Mouse (Mus musculus): Measurements from ENCODE around the gene Fzd7.
"Not testable (repeated sequence)": the region's sequence is repeated elsewhere in the genome, so short reads cannot be mapped to it uniquely, and the experiment has no call there.

Gene Fzd7

GRCm38 (mm10) chr1:59482331-59482695 lies at the start of gene Fzd7:
Gene Fzd7, plus strand, starts transcription at chr1:59482424.
- DNase-seq, result no peak

GRCm38 (mm10) chr1:59433296-59433695 lies 48.9 kb upstream of the Fzd7 start:
- DNase-seq, result no peak

- peak; percentile 42 to 75 for DNase-seq
Measured at GRCm38 (mm10) chr1:59434071-59434470, 48.2 kb upstream of the Fzd7 start.

GRCm38 (mm10) chr1:59435270-59435669 lies 47.0 kb upstream of the Fzd7 start:
- no peak for DNase-seq

- DNase-seq, result no peak
Measured at GRCm38 (mm10) chr1:59436321-59436720, 45.9 kb upstream of the Fzd7 start.

DNA sequence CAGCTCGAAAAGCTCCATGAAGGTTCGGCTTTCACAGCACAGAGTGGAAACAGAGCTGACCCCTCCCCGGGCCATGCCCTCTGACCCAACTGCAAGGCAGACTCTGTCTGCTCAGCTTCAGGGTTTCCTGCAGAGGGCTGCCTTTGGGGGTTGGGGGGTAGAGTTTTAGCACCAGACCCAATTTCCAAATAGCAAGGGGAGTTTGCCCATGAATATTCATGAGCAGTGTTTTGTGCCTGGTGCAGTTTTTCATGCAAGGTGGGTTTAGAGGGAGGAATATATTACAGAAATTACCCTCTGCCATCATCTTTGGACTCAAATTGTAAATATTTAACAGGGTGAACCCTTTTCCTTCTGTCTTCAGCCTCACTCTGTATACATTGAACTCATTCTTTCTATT lies 44.3 kb upstream of the Fzd7 start:
- DNase-seq, result no peak

DNA sequence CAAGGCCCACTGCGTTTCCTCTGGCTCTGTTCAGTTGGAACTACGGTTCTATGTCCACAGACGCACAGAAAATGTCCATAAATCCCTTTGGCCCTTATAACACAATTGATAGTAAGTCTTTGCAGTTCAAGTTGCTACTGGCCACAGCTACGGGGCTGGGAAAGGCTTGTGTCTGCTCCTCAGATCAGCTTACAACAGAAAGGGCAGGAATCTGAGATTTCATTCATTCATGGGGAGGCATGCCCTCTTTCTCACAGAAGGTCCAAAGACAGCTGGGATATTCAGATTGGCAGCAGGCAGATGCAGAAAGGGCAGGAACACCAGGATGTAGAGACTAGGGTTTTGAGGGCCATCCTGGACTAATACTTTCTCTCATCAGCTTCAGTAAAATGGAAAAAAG lies 43.9 kb upstream of the Fzd7 start:
- DNase-seq, result no peak

DNA sequence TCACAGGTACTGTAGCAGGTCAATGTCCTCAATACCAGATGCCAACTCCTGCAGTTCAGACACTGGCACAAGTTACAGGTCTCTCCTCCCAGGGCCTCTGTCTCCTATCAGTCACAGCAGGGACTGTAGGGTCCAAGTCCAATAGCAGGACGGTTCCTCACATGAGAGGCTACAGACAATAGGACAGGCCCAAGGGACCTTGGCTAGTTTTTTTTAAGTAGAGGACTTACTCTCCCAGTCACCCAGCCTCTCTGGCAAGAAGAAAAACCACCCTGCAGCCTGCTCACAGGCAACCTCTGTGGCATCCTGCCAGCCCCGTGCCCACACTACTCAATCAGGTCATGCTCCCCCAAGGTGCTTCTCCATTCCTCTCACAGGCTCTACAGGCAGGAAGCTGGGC lies 43.0 kb upstream of the Fzd7 start:
- DNase-seq, result no peak

GRCm38 (mm10) chr1:59439941-59440340 lies 42.3 kb upstream of the Fzd7 start:
- no peak for DNase-seq

DNA sequence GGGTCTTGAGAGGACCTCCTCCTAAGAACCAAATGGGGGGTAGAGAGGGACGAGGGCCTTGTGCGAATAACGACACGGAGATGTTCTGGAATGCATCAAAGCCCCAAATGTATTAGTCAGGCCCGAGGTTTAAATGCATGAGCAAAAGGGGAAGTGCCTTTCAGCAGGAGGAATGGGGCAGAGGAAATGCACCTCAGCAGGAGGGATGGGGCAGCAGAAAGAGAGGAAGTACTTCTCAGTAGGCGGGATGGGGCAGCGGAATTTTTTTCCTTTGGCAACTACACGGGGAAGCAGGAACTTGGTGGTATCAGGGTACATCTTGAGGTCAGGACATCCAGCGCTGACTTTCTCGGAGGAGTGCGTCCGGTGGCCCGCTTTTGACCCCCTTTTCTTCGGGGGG lies 39.5 kb upstream of the Fzd7 start:
- not testable (repeated sequence) for DNase-seq

DNA sequence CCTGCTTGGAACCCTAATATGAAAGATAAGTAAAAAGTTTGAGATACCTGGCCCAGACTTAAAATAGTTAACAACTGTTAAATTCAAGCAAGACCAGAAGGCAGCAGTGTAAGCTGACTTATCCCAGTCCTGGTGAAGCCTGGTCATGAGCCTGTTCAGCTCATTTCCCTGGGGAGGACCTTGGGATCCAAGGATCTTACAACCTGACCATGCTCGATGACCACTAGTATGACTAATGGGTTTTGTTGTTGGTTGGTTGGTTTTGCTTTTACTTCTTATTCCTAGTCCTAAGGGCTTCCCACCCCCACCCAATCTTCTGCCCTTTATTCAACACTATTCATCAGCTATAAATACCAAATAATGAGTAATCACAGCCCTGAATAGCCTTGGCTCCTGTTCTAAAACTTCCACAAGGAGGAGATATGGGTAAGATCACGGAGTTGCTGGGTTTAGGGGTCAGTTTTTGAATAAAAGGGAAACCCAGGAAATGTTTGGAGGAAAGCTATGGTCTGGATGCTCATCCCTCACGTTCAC lies 38.0 kb upstream of the Fzd7 start:
- DNase-seq, result no peak

DNA sequence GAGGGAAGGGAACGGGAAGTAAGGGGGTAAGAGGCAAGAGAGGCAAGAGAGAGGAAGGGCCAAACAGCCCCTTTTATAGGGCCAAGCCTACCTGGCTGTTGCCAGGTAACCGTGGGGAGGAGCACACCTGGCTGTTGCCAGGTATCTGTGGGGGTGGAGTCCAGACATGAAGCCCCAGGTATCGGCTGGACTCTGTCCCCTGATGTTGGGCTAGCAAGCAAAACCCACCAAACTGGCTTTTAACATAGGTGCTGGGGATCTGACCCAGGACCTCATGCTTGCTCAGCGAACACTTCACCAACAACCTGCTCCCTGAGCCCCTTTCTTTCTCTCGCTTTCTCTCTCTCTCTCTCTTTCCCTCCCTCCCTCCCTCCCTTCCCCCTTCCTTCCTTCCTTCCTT lies 37.0 kb upstream of the Fzd7 start:
- DNase-seq, result no peak

- DNase-seq, result no peak
Measured at GRCm38 (mm10) chr1:59448497-59449270, 33.5 kb upstream of the Fzd7 start.

- no peak for DNase-seq
Measured at GRCm38 (mm10) chr1:59449423-59449822, 32.8 kb upstream of the Fzd7 start.

GRCm38 (mm10) chr1:59450896-59451295 lies 31.3 kb upstream of the Fzd7 start:
- DNase-seq, result no peak

DNA sequence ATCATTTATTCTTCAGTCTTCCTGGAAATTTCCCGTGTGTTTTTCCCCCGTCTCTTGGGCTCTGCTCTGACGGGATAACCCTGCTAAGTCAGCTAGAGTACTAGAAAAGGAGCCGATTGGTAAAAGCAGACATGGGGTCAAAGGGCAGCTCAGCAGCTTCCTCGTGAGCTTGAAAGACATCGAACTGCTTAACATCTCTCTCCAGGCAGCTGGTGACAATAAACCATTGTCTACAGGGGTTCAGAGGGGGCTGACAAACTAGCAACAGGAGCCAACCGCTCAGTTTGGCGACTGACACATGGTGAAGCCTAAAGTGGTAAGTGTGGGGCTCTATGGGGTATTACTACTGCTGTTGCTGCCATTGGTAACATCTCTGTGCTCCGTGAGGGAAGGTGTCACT lies 30.6 kb upstream of the Fzd7 start:
- DNase-seq, result no peak

GRCm38 (mm10) chr1:59456825-59457224 lies 25.4 kb upstream of the Fzd7 start:
- no peak for DNase-seq

GRCm38 (mm10) chr1:59457873-59458272 lies 24.4 kb upstream of the Fzd7 start:
- DNase-seq, result no peak

- no peak for DNase-seq
Measured at GRCm38 (mm10) chr1:59458886-59459285, 23.3 kb upstream of the Fzd7 start.

DNA sequence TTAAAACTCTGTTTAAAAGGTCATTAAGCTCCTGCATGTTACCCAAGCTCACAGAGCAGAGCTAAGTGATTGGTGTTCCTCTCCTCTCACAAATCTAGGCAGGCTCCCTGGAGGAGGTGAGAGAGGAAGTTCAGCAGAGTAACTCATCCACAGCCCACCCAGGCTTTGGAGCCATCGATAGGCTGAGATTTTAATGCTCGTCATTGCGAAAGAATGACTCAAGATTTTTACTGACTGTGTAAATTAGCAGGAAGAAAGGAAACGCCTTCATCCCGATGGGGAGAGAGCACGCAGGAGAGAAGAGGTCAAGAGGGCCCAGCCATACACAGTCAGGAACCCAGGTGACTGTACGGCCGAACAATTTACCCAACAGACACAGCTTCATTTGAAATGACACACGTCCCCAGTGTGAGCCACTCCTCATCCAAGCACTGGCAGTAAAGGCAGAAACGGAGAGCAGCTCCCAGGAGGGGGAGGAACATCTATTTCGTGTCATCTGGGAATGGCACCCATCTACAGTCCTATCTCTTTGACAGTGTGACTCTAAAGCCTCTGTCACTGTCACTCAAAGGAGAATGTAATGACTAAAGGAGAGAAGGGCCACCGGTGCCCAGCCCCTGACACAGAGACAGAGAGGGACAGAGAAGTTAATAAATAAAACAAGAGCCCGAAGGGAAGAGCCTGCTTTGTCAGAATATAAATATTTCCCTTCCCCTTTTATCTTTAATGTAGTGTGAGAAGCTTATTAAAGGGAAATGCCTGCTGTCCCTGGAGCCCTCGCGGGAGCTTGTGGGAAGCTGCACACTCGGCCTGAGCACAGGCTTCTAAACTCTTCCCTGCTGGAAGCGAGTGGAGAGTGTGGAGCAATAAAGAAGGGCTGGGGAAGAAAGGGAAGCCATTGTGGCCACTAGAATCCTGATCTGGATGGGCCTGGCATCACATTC lies 17.3 kb upstream of the Fzd7 start:
- peak in 1 of 2 experiments; percentile 65 for DNase-seq

DNA sequence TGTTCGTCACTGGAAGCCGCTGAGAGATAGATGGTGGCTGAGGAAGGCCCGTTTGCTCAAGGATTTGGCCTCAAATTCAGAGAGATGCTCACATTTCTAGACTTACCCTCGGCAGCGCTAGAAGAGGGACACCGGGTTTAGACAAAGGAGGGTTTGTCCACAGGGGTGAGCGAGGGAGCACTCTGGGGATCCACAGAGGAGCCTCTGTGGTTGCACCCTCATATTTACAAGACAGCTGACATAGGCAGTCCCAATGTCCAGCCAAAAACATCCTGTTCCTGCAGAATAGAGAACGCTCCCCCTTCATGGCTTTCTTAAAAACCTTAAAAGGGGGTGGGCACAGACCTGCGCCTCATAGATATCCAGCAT lies 16.6 kb upstream of the Fzd7 start:
- DNase-seq, result no peak

- no peak for DNase-seq
Measured at GRCm38 (mm10) chr1:59469170-59469569, 13.1 kb upstream of the Fzd7 start.

DNA sequence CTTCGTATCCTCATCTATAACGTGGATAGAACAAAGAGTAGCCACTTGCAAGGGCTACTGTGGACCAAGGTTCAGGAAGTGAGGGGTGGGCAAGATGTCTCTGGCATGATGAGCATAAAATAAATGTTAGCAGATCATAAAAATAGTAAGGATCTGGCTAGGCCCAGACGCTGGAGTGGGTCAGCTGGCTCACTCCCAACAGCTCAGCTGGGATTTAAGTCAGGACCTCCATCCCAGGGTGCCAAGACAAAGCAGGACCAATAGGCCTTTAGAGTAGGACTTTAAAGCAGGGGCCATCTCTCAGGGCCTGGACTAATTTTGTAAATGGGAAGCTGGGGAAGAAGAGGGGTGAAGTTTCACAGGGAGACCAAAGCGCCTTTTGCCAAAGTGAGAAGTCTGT lies 11.5 kb upstream of the Fzd7 start:
- DNase-seq, result peak in 1 of 2 experiments; percentile 69

Measured in lung, postnatal 4 days (tissue).